Mouse (Mus musculus) left cerebral cortex, postnatal 25 days (tissue): ENCODE measurements at regions not wholly inside any gene's neighbourhood (a gene's known extent, or its start where the extent isn't known, plus 50 kb on each side); places are given as distances from the start of the nearest gene placed in this dataset.

Experiments used
- DNase-seq, 2 experiments: peaks; one replicate each; pipeline ENCODE4 v3.0.0; 2022; ENCODE audit warnings: low spot score in 2 of 2, mixed read lengths in 1 of 2
- intact Hi-C: fragments of 180-260 bp; cut with DNase I; formaldehyde crosslinking; loops from one replicate; pipeline ENCODE4 v1.15.1; 2025

DNA sequence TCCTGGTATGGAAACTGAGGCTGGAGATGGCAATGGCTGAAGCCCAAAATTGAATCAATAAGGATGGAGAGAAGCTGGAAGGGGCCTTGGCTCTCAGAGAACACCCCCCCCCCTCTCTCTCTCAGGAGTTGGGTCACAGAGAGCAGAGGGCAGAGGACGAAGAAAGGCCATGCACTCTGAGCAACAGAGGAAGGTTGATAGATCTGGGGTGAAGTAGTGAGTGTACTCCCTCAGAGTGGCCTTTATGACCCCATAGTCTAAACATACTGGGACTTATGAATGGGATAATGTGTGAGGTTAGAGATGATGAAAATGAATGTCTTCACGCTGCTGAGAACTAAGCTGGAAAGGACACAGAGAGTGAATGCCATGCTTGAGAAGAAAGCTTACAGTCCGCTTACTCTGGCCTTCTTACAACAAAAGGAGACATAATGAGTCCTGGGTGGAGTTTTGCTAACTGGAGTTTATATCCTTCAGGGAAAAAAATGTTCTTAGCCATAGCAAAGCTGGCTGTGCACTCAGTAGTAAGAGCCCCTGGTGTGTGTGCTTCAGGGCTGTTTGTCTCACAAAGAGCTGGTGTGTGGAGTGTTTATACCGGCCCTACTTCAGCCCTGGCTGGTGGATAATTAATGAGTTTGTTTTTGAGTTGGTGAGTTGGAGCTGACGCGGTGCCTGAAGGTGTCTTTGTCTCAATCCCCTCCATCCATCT lies 120.4 kb upstream of the Opcml start:
- intact Hi-C loops, result no loop called here
- no peak for DNase-seq

DNA sequence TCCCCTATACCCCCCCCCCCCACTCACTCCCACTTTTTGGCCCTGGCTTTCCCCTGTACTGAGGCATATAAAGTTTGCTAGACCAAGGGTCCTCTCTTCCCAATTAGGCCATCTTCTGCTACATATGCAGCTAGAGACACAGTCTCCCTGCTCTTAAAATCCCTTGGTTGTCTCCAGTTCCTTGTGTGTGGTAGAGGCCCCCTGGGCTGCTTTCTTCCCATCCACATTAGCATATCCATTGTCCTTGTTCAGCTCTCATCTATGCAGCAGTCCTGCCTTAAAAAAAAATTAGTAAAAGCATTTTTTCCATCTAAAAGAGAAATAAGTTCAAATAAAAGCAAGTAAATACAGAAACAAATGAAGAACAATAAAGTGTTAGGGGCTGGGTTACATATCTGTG lies 105.2 kb upstream of the Opcml start:
- intact Hi-C loops, result no loop called here

DNA sequence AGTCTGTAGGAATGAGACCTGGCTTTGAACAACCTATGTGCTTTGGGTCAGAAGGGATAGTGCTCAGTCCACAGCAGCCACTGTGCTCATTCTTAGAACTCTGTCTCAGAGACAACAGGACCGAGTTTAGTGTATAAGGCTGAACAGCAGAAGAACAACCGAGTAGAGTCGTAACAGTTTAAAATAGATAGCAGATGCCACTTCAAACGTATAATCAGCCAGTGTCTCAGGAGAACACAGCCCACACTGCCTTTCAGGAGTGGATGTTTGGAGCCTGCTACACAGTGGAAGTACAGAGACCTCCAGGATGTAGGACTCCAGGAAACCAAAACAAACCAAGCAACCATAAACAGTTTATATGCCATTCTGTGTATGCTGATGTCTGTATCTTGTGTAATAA lies 99.0 kb upstream of the Opcml start:
- DNase-seq, result peak in 1 of 2 experiments; percentile 64
- intact Hi-C loops, result no loop called here

More for the DNA sequence above, 105.2 kb upstream of the Opcml start:
- no peak for DNase-seq

DNA sequence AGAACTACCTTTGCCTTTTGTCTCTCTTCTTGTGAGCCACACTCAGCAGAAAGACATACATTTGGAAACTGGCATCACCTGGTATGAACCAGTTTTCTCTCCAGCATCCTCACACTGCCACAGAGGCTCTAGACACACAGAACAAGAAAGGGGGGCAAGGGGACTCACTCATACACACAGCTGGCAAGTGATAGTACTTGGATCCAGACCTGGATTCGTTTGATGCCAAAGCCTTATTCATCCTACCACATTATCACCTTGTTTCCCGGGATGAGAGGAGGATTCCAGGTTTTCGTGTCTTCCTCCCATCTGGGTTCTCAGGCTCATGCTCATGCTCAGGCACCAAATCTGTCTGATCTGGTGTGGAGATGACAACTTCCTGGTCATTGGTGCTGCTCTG lies 97.8 kb upstream of the Opcml start:
- intact Hi-C loops, result no loop called here
- peak in 1 of 2 experiments; percentile 47 for DNase-seq

DNA sequence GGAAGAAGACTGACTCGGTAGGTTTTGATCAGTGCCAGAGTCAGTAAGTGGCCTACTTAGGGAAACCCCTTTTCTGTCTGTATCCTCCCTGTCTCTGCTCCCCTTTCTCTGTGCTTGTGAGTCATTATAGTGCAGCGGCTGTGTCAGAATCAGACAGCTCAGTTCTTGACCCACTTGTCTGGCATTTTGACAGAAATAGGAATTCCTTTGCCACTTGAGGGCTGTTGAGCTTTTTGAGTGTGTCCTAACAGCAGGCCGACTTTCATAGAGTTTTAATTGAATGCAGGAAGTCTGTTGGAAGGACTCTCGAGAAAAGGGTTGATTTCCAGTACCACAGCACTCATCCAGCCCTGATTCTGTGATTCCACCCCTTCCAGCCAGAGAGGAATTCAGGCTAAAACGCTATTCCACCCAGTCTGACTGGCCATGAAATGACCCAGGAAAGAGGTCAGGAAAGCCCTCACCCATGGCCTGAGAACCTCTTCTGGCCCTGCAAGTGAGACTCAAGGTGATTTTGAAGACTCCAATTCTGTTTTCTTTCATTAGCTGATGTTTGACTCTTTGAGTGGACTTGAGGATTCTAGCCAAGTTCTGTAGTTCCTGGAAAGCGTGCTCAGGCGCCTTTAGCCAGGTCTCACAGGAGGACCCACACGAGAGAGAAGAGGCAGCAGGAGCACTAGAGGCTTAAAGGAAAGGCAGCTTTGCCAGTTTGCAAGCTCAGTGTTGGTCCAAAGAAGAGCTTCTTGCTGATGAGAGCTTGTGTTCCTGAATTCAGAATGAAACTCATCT lies 95.6 kb upstream of the Opcml start:
- intact Hi-C loops, result no loop called here
- no peak for DNase-seq

DNA sequence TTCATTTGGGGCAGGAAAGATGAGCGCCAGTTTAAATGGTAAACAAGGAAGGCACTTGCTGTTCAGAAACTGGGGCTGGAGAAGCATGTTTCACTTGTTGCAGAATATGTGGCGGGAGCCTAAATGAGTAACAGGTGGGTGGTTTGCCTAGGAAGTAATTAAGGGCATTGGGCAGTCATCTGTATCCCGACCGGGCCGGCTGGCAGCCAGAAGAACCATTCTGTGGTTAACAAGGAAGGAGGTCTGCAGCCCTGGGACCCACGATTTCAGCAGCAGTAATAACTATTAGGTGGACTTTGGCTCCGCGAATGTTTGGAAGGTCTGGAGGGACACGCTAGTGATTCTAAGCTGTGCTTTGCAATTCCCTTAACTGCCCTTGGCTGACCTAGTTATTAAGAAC lies 89.0 kb upstream of the Opcml start:
- DNase-seq, result no peak
- intact Hi-C loops, result no loop called here

DNA sequence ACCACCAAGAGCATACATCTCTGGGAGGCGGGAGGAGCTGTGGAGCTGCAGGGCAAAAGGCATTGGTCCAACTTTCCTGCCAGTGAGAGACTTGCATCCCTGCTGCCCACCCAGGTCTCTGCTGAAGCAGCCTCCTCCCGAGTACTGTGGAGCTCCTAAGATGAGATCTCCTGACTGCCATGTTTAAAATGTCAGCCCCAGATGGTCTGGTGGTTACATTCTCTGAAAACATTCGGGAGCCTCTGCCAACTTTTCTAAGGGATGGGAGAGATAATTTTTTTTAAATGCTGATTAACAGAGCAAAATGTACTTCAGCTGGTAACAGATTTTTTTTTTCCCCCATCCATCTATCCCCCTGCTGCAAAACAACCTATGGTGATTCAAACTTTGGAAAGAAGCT lies 88.4 kb upstream of the Opcml start:
- intact Hi-C loops, result no loop called here
- DNase-seq, result peak in 1 of 2 experiments; percentile 32

DNA sequence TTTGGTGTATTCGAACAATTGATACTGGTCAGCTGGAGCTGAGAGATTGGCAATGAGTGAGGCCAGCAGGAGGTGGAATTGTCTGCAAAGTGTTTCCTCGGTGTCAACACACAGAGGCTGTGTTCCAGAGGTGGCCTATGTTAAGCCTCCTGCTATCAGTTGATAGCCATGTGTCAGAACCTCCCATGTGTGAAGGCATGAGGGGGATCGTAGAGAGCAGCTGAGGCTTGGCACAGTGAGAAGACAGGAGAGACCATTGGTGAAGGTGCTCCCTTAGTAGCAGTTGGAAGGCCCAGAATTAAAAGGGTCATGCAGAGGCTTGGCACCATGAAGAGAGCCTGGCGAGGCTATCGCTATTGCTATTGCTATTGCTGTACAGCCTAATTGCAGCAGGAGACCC lies 86.6 kb upstream of the Opcml start:
- DNase-seq, result no peak
- intact Hi-C loops, result no loop called here

DNA sequence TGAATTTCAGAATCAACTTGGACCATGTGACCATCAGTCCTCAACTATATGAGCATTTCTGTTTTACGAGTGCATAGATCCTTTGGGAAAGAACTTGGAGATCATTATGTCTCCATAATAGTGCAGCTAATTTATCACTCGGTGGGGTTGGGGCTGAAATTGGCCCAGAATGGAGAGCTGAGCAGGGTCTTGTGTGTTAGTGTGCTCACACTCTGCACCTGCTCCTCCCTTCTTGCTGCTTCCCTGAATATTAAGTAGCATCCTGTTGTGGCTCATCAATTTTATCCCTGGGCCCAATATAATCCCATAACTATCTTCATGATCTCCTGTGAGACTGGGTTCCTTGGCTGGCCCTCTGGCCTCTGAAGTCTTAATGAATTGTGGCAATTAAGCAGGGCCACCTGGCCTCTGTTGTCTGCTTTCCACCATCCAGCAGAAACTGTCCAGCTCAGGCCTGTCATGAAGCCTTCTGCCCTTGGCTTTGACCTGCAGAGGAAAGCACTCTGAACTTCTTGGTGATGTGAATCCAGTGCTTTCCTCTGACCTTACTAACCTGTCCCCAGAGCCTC lies 66.7 kb upstream of the Opcml start:
- DNase-seq, result no peak
- intact Hi-C loops, result no loop called here

DNA sequence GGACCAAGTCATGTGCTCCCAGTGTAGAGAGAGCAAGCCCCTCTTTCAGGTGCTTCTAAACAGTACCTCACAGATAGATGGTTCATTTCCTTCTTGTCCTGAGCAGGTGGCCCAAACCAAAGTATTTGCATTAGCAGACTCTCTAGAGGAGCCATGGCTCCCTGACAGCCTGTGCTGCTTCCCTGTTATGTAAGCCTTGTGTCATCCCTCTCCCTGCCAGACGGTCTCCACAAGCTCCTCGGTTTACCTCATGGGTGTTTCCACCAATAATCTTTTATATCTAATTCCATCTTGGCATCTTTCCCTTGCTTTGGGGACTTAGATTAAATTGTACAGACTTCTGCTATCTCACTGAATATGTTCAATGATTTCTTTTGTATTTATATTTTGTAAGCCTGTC lies 66.0 kb upstream of the Opcml start:
- peak; percentile 38 to 78 for DNase-seq
- intact Hi-C loops, result no loop called here

DNA sequence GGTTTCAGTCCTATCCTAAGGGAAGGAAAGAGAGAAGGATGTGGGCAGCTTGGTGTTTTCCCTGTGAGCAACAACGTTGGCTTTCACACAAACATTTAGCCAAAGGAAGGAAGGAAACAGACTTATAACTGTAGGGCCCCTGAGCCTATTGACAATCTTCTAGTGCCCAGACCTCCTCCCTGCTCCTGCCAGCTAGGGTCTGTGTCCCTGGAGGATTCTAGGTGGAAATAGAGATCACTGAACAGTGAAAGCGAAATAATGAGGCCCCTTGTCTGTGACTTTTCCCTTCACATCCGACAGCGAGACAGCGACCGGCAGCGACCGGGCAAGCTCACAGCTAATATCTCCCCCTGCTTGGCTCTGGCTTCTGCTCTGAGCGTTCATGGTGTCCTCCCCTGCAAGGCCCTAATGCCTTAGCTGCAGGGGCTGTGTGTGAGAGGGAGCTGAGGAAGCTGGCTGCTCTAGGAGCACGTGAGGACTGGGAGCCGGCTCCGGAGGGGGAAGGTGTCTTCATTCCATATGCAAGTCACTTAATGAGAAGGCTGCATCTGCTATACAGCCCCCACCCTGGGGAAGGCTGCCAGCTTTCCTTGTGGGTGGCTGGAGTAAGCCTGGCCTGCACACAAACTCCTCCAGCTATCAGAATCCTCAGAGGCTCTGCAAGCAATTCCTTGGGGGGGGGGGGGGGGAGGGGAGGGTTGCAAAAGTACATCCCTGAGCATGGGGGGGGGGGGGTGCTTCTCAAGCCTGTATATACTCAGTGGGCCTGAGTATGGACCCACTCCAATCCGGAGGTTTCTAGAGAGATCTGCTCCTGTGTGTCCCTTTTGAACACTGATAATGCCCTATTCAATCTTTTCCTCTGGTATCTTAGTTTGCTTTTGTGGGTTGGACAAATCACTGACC lies 61.7 kb upstream of the Opcml start:
- intact Hi-C loops, result loop anchor here (2.0 kb wide), 2 partner anchors 38 to 62 kb away; partner anchors contain the start of gene Opcml
- peak; percentile 81 to 97 for DNase-seq

DNA sequence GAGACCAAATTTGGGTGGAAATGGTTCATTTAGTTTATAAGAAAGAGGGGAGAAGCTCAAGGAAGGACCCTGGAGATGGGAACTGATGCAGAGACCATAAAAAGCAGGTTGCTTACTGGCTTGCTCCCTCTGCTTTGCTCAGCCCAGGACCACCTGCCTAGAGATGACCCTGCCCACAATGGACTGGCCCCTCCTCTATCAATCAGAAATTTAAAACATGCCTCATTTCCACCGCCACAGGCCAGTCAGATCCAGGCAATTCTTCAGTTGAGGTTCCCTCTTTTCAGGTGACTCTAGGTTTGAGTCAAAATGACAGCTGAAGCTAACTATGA lies 61.1 kb upstream of the Opcml start:
- DNase-seq, result no peak
- intact Hi-C loops, result loop anchor here (2.0 kb wide), 2 partner anchors 37 to 61 kb away; partner anchors contain the start of gene Opcml

DNA sequence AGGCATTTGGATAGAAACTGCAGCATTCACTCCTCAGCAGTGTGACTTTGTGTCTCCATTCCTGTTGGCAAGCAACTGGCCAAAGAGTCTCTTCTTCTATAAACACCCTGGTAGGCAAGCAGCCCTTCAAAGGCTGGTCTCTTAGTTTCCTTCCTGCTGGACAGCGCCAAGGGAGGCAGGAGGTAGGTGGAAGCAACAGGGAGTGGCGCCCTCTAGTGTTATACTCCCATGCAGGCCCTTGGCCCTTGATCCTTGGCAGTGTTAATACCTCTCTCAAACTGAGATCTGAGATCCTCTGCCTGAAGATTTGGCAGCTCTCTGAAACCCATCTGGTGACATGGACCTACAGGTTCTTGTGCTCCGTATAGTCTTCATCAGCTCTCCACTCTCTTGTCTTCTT lies 51.3 kb upstream of the Opcml start:
- intact Hi-C loops, result loop anchor here (2.0 kb wide), 1 partner anchor 324 kb away; no protein-coding TSS in a partner anchor
- no peak for DNase-seq
